In the genomic region with DNA sequence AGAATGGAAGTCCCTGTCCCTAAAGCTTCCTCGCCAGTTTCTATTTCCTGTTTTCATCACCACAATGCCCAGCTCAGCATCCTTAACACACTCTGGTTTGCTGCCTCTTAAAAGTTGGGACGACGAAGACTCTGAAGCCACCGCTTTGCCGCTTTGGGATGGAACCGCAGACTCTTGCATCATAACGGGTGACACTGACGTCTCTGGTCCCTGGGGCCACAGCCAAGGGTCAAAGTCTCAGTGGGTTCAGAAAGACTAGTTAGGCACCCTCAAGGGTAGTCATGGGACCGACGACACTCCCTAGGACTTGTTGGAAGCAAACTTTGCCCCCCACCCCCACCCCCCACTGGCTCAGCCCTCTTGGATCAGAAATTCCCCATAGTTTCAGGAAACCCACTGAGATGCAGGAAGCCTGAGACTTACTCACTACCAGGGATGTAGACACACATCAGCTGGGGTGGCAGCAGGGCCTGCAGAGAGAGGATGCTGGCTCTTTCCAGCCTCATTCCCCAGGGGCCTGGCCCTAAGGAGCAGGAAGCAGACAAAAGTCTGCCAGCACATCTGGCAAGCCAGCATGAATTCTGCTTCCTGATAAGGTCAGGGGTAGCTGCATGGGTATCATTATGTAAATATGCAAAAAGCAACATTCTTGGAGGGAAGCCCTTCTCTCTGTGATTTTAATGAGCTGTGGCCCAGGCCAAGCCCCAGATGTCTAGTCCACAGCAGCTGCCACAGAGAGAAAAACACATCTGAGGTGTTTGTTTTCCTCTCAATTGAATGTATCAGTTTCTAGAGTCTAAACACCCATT, we compare ENCODE assay signal across 7 mouse cellular contexts. TPM values are rescaled to one million over a fixed set of nuclear protein-coding genes. Genes with fewer than 3 reads are reported as not detected.
DNase-seq lines count a peak whose midpoint lies in the region; ATAC-seq and TF ChIP-seq lines count a peak whose summit lies in the region.

No protein-coding gene starts in this region.

- no peak for TF ChIP-seq CTCF in midbrain, postnatal 0 days (IDR thresholded peaks at IDR 0.05)

- H3K9me3 ChIP-seq in forebrain, embryonic 11.5 days (ENCODE audit: control insufficient read depth, low read length), result no peaks in the 10 kb centered on the region
- no peaks in the 10 kb centered on the region for H3K9me3 ChIP-seq in limb, embryonic 12.5 days
- no peaks in the 10 kb centered on the region for H3K9me3 ChIP-seq in midbrain, postnatal 0 days (ENCODE audit: low read length)

- peak; percentile 52 for DNase-seq in adrenal gland, postnatal 25 days
- DNase-seq in forebrain, embryonic 11.5 days (ENCODE audit: low spot score), result peak; percentile 58
- DNase-seq in heart, postnatal 25 days (ENCODE audit: low spot score), result peak; percentile 74
- peak; percentile 35 for DNase-seq in midbrain, postnatal 0 days (ENCODE audit: low spot score)
- no peak for DNase-seq in thymus, postnatal 4 days
- DNase-seq in natural killer cell, adult 2 months (ENCODE audit: low spot score in 2 of 2), result no peak

- H3K36me3 ChIP-seq in forebrain, embryonic 11.5 days (ENCODE audit: control insufficient read depth, insufficient read depth, low read length), result no peaks in the 10 kb centered on the region
- no peaks in the 10 kb centered on the region for H3K36me3 ChIP-seq in limb, embryonic 12.5 days
- no peaks in the 10 kb centered on the region for H3K36me3 ChIP-seq in midbrain, postnatal 0 days (ENCODE audit: insufficient read depth, low read length)

- no peak for ATAC-seq in forebrain, embryonic 11.5 days (replicated peaks; ENCODE audit: low FRiP score)
- ATAC-seq in limb, embryonic 12.5 days (ENCODE audit: insufficient number of reproducible peaks, insufficient read depth, low FRiP score, low TSS enrichment, low read depth), result no peak
- ATAC-seq in midbrain, postnatal 0 days (ENCODE audit: low FRiP score), result no peak

- 83% methylated on average over 10 of the region's 10 CpGs for whole genome bisulfite sequencing in forebrain, embryonic 11.5 days
- 75% methylated on average over 10 of the region's 10 CpGs for WGBS in limb, embryonic 12.5 days
- 78% methylated on average over 10 of the region's 10 CpGs for WGBS in midbrain, postnatal 0 days

- H3K27me3 ChIP-seq in forebrain, embryonic 11.5 days (ENCODE audit: control insufficient read depth, insufficient read depth, low read length), result no peaks in the 10 kb centered on the region
- H3K27me3 ChIP-seq in limb, embryonic 12.5 days, result no peaks in the 10 kb centered on the region
- H3K27me3 ChIP-seq in midbrain, postnatal 0 days (ENCODE audit: insufficient read depth, low read length), result no peaks in the 10 kb centered on the region

- H3K4me2 ChIP-seq in forebrain, embryonic 11.5 days (ENCODE audit: low read depth, low read length, severe bottlenecking), result no peak overlapping the region
- no peak overlapping the region for H3K4me2 ChIP-seq in limb, embryonic 12.5 days
- H3K4me2 ChIP-seq in midbrain, postnatal 0 days (ENCODE audit: low read depth, low read length, poor library complexity, severe bottlenecking), result no peak overlapping the region

- peak overlapping the region; percentile 37; the same call in 1 of the 2 replicates for H3K27ac ChIP-seq in forebrain, embryonic 11.5 days (ENCODE audit: low read depth, low read length)
- H3K27ac ChIP-seq in limb, embryonic 12.5 days, result peak overlapping the region; percentile 72
- H3K27ac ChIP-seq in midbrain, postnatal 0 days (ENCODE audit: low read depth, low read length), result 0 out of 2 replicates have a peak overlapping the region, but pooled peaks have one; percentile 6

- H3K4me1 ChIP-seq in forebrain, embryonic 11.5 days (replicated peaks; ENCODE audit: control insufficient read depth, insufficient read depth, low read length), result no peaks in the 10 kb centered on the region
- peaks cover 36% of the 10 kb centered on the region for H3K4me1 ChIP-seq in limb, embryonic 12.5 days (replicated peaks)
- no peaks in the 10 kb centered on the region; the same call in 1 of the 2 replicates for H3K4me1 ChIP-seq in midbrain, postnatal 0 days (ENCODE audit: insufficient read depth, low read length)

- intact Hi-C loops in heart, postnatal 25 days (cut with DNase I), result no loop called here

- no peak overlapping the region for H3K4me3 ChIP-seq in forebrain, embryonic 11.5 days (ENCODE audit: low read depth, low read length)
- H3K4me3 ChIP-seq in limb, embryonic 12.5 days (replicated peaks), result no peak overlapping the region
- no peak overlapping the region for H3K4me3 ChIP-seq in midbrain, postnatal 0 days (ENCODE audit: low read depth, low read length)

- H3K9ac ChIP-seq in forebrain, embryonic 11.5 days (ENCODE audit: low read length), result no peak overlapping the region
- H3K9ac ChIP-seq in limb, embryonic 12.5 days (replicated peaks), result no peak overlapping the region
- 0 out of 2 replicates have a peak overlapping the region, but pooled peaks have one; percentile 13 for H3K9ac ChIP-seq in midbrain, postnatal 0 days (replicated peaks; ENCODE audit: low read length, poor library complexity, severe bottlenecking)

RNA-seq across cellular contexts. Expression of a gene that starts 38.5 kb away (rescaled TPM):
- total RNA-seq in adrenal gland, postnatal 25 days (2021), result 26.5 and 32.9 TPM in 2 replicates
- 26.1 and 26.2 TPM in 2 replicates for polyA plus RNA-seq in forebrain, embryonic 11.5 days (2014; fragmentation: Nextera tagmentation; extraction: Ambion mirVana)
- 10 to 100 TPM; 19.3 to 23.4 TPM for total RNA-seq in heart, postnatal 25 days (2021)
- 111 and 113 TPM in 2 replicates for polyA plus RNA-seq in limb, embryonic 12.5 days (2016; fragmentation: Nextera tagmentation; extraction: Ambion mirVana)
- total RNA-seq in midbrain, postnatal 0 days (2014; rRNA removed), result 6.3 and 7.5 TPM in 2 replicates
- polyA plus RNA-seq in midbrain, postnatal 0 days (2015; fragmentation: Nextera tagmentation; extraction: Ambion mirVana), result 3.0 and 3.4 TPM in 2 replicates

RNA-seq across cellular contexts. Expression of a gene that starts 55.0 kb away (rescaled TPM):
- 55.5 and 75.5 TPM in 2 replicates for total RNA-seq in adrenal gland, postnatal 25 days (2021)
- polyA plus RNA-seq in forebrain, embryonic 11.5 days (2014; fragmentation: Nextera tagmentation; extraction: Ambion mirVana), result 49.7 and 51.8 TPM in 2 replicates
- 10 to 100 TPM; 29.5 to 34.6 TPM for total RNA-seq in heart, postnatal 25 days (2021)
- 52.6 and 56.3 TPM in 2 replicates for polyA plus RNA-seq in limb, embryonic 12.5 days (2016; fragmentation: Nextera tagmentation; extraction: Ambion mirVana)
- 37.4 and 40.6 TPM in 2 replicates for total RNA-seq in midbrain, postnatal 0 days (2014; rRNA removed)
- polyA plus RNA-seq in midbrain, postnatal 0 days (2015; fragmentation: Nextera tagmentation; extraction: Ambion mirVana), result 10.7 and 14.8 TPM in 2 replicates

Comparison
In these comparisons a context has a peak if more than half of its experiments do, and no peak if none do; other contexts are left out.
1. DNase-seq: peak in adrenal gland, postnatal 25 days (single experiment), forebrain, embryonic 11.5 days (single experiment), heart, postnatal 25 days (single experiment) and midbrain, postnatal 0 days (single experiment); none in thymus, postnatal 4 days (single experiment) and natural killer cell, adult 2 months (0 of 2).
2. H3K27ac ChIP-seq: peak in every context shown above with its lines; median percentile 72 in limb, embryonic 12.5 days; 37 in forebrain, embryonic 11.5 days; 6 in midbrain, postnatal 0 days.